Mouse (Mus musculus) heart, embryonic 14.5 days (tissue): ENCODE results near the gene Tyw3. TPM values are rescaled to one million over a fixed set of nuclear protein-coding genes. Genes with fewer than 3 reads are reported as not detected.

Source experiments
- ATAC-seq: fragments of 200-750 bp; cut with Nextera tagmentation; 2 replicates; pipeline ENCODE4 v1.8.0; 2017; ENCODE audit warnings: low read depth, moderate TSS enrichment; ENCODE audit not compliant: insufficient number of reproducible peaks, insufficient read depth, low FRiP score
- H3K27ac ChIP-seq, 2 experiments: fragments of 200-500 bp in 1 of 2; fragments of 300-500 bp in 1 of 2; sonication (generic) in 1 of 2; replicated peaks in 1 of 2; 2 replicates each; pipeline ENCODE4 v1.5.1; 2012 to 2014; ENCODE audit warnings: low read depth in 2 of 2, low read length in 2 of 2, control low read depth in 1 of 2, mild to moderate bottlenecking in 1 of 2, mixed read lengths in 1 of 2; ENCODE audit not compliant: control insufficient read depth in 1 of 2, insufficient read depth in 1 of 2
- H3K27me3 ChIP-seq: fragments of 300-500 bp; sonication (generic); 2 replicates; pipeline ENCODE4 v1.6.1; 2014; ENCODE audit warnings: mild to moderate bottlenecking, low read length, control low read depth; ENCODE audit not compliant: control insufficient read depth, insufficient read depth
- H3K36me3 ChIP-seq: fragments of 300-500 bp; sonication (generic); 2 replicates; pipeline ENCODE4 v1.6.1; 2014; ENCODE audit warnings: mild to moderate bottlenecking, control low read depth, low read length, mixed read lengths; ENCODE audit not compliant: control insufficient read depth, insufficient read depth
- H3K4me1 ChIP-seq, 2 experiments: fragments of 200-500 bp in 1 of 2; fragments of 300-500 bp in 1 of 2; sonication (generic) in 1 of 2; 2 replicates each; pipeline ENCODE4 v1.6.1; 2012 to 2014; ENCODE audit warnings: low read length in 2 of 2, control low read depth in 1 of 2, mixed read lengths in 1 of 2; ENCODE audit not compliant: control insufficient read depth in 2 of 2, insufficient read depth in 2 of 2
- H3K4me2 ChIP-seq: fragments of 300-500 bp; sonication (generic); 2 replicates; pipeline ENCODE4 v1.6.1; 2014; ENCODE audit warnings: mild to moderate bottlenecking, low read length
- H3K4me3 ChIP-seq, 2 experiments: fragments of 200-500 bp in 1 of 2; fragments of 300-500 bp in 1 of 2; sonication (generic) in 1 of 2; 2 replicates each; pipeline ENCODE4 v1.5.1; 2012 to 2014; ENCODE audit warnings: low read length in 2 of 2, mild to moderate bottlenecking in 2 of 2, control low read depth in 1 of 2, low read depth in 1 of 2, moderate library complexity in 1 of 2; ENCODE audit not compliant: control insufficient read depth in 1 of 2, insufficient read depth in 1 of 2
- H3K9ac ChIP-seq: fragments of 300-500 bp; sonication (generic); 2 replicates; pipeline ENCODE4 v1.6.1; 2014; ENCODE audit warnings: mild to moderate bottlenecking, low read length
- H3K9me3 ChIP-seq: fragments of 300-500 bp; sonication (generic); 2 replicates; pipeline ENCODE4 v1.6.1; 2016; ENCODE audit warnings: low read length, control low read depth; ENCODE audit not compliant: control insufficient read depth
- WGBS: fragments of 180-500 bp; shearing (Covaris S2); extraction: QIAGEN DNeasy Blood & Tissue Kit; methylation state at CpG from one replicate; pipeline ENCODE4 v1.1.7; 2014; 5-methylcytosine and 5-hydroxymethylcytosine counted together
- polyA plus RNA-seq: library from polyadenylated mRNA; unstranded; fragments of >200 nt; fragmentation: Nextera tagmentation; extraction: Ambion mirVana; gene quantifications from 2 replicates; pipeline ENCODE4 v1.2.1, GENCODE M21; 2014

Gene Tyw3
- polyA plus RNA-seq, 1 experiment from 2014 or later, result 11.9 TPM

- no peak overlapping the region for H3K4me3 ChIP-seq
- peaks cover 77% of the 10 kb centered on the region for H3K36me3 ChIP-seq
- ATAC-seq, result no peak
- H3K27ac ChIP-seq, result no peak overlapping the region
- no peaks in the 10 kb centered on the region for H3K27me3 ChIP-seq
- no peak overlapping the region for H3K9ac ChIP-seq
- H3K4me2 ChIP-seq, result no peak overlapping the region
- no peaks in the 10 kb centered on the region for H3K4me1 ChIP-seq
- WGBS, result 86% methylated on average over 5 of the region's 5 CpGs
- no peaks in the 10 kb centered on the region for H3K9me3 ChIP-seq
These were observed 5.9 kb downstream of the Tyw3 start for GRCm38 (mm10) chr3:154590971-154591370.

- Histone ChIP-seq H3K9ac (no peak overlapping the region), H3K36me3 (peaks cover 50% of the 10 kb centered on the region), H3K27ac (no peak overlapping the region), H3K27me3 (no peaks in the 10 kb centered on the region), H3K4me2 (no peak overlapping the region), H3K9me3 (no peaks in the 10 kb centered on the region), H3K4me1 (no peaks in the 10 kb centered on the region), H3K4me3 (no peak overlapping the region)
- WGBS, result 88% methylated on average over 8 of the region's 8 CpGs
- ATAC-seq, result no peak
These were observed 12.6 kb downstream of the Tyw3 start for GRCm38 (mm10) chr3:154584351-154584750.

- Histone ChIP-seq H3K27ac (no peak overlapping the region), H3K4me1 (no peaks in the 10 kb centered on the region), H3K27me3 (no peaks in the 10 kb centered on the region), H3K4me3 (no peak overlapping the region), H3K36me3 (peaks cover 16% of the 10 kb centered on the region), H3K9me3 (no peaks in the 10 kb centered on the region), H3K9ac (no peak overlapping the region), H3K4me2 (no peak overlapping the region)
- 92% methylated on average over 8 of the region's 8 CpGs for WGBS
- ATAC-seq, result no peak
These were observed 19.0 kb downstream of the Tyw3 start for GRCm38 (mm10) chr3:154577895-154578294.

- H3K9me3 ChIP-seq, result no peaks in the 10 kb centered on the region
- 59% methylated on average over 6 of the region's 6 CpGs for WGBS
- H3K4me2 ChIP-seq, result no peak overlapping the region
- H3K9ac ChIP-seq, result no peak overlapping the region
- peaks cover 10% of the 10 kb centered on the region; the same call in 1 of the 2 replicates for H3K27me3 ChIP-seq
- H3K4me1 ChIP-seq, result no peaks in the 10 kb centered on the region; a peak in 2 of 4 replicates
- H3K27ac ChIP-seq, result no peak overlapping the region
- ATAC-seq, result no peak
- H3K4me3 ChIP-seq, result no peak overlapping the region
- H3K36me3 ChIP-seq, result peaks cover 2% of the 10 kb centered on the region
These were observed 23.2 kb downstream of the Tyw3 start for GRCm38 (mm10) chr3:154573666-154574065.

GRCm38 (mm10) chr3:154572341-154572972 lies 24.4 kb downstream of the Tyw3 start:
- Histone ChIP-seq H3K4me3 (no peak overlapping the region), H3K27me3 (peaks cover 10% of the 10 kb centered on the region; the same call in 1 of the 2 replicates), H3K27ac (no peak overlapping the region), H3K9ac (peak overlapping the region; percentile 54), H3K36me3 (no peaks in the 10 kb centered on the region), H3K9me3 (no peaks in the 10 kb centered on the region), H3K4me2 (peak overlapping the region; percentile 51), H3K4me1 (no peaks in the 10 kb centered on the region; a peak in 2 of 4 replicates)
- ATAC-seq, result no peak
- WGBS, result 11% methylated on average over 12 of the region's 12 CpGs

- H3K9me3 ChIP-seq, result no peaks in the 10 kb centered on the region
- H3K36me3 ChIP-seq, result no peaks in the 10 kb centered on the region
- peaks cover 10% of the 10 kb centered on the region for H3K27me3 ChIP-seq
- H3K4me3 ChIP-seq, result peak overlapping the region; percentile 7 to 38; a peak in 3 of 4 replicates
- H3K4me2 ChIP-seq, result peak overlapping the region; percentile 74
- H3K9ac ChIP-seq, result peak overlapping the region; percentile 50
- no peak overlapping the region for H3K27ac ChIP-seq
- WGBS, result 4% methylated on average over 12 of the region's 12 CpGs
- H3K4me1 ChIP-seq, result no peaks in the 10 kb centered on the region; a peak in 2 of 4 replicates
- no peak for ATAC-seq
These were observed 26.1 kb downstream of the Tyw3 start for GRCm38 (mm10) chr3:154570786-154571185.

- WGBS, result 52% methylated on average over 14 of the region's 14 CpGs
- H3K9ac ChIP-seq, result no peak overlapping the region
- H3K4me3 ChIP-seq, result peak overlapping the region in 1 of 2 experiments; percentile 38; a peak in 1 of 4 replicates
- H3K27me3 ChIP-seq, result peaks cover 10% of the 10 kb centered on the region
- no peak overlapping the region for H3K27ac ChIP-seq
- H3K4me1 ChIP-seq, result no peaks in the 10 kb centered on the region; a peak in 2 of 4 replicates
- H3K36me3 ChIP-seq, result no peaks in the 10 kb centered on the region
- no peak for ATAC-seq
- no peaks in the 10 kb centered on the region for H3K9me3 ChIP-seq
- H3K4me2 ChIP-seq, result peak overlapping the region; percentile 74
These were observed 26.8 kb downstream of the Tyw3 start for GRCm38 (mm10) chr3:154570029-154570575.
